Mouse (Mus musculus): ENCODE measurements around the gene Gm42421. TPM values are rescaled to one million over a fixed set of nuclear protein-coding genes. Genes with fewer than 3 reads are reported as not detected.

The Gm42421 gene
- polyA plus RNA-seq, 1 experiment from 2014 or later = 0.39 TPM

Other genes starting within 250 kb of the Gm42421 start
- 5.5 to 7.2 TPM (median 6.0 TPM) in 3 replicates for gene Usp42, start 195.9 kb upstream of the Gm42421 start, polyA plus RNA-seq (2018)
- gene Eif2ak1, start 110.4 kb upstream of the Gm42421 start, polyA plus RNA-seq (2018) = 23.3 to 44.5 TPM (median 29.3 TPM) in 3 replicates
- not detected in 3 replicates for gene Ankrd61, start 30.5 kb upstream of the Gm42421 start, polyA plus RNA-seq (2018)
- gene Aimp2, start 18.3 kb upstream of the Gm42421 start, polyA plus RNA-seq (2018) = 10.0 to 30.0 TPM (median 28.9 TPM) in 3 replicates
- 2.4 to 5.8 TPM (median 3.8 TPM) in 3 replicates for gene Pms2, start 18.2 kb upstream of the Gm42421 start, polyA plus RNA-seq (2018)
- gene Rsph10b, start 4.9 kb downstream of the Gm42421 start, polyA plus RNA-seq (2018) = not detected in 3 replicates
- 66.0 to 72.1 TPM (median 71.7 TPM) in 3 replicates for gene Ccz1, start 86.7 kb downstream of the Gm42421 start, polyA plus RNA-seq (2018)
- not detected in 3 replicates for gene Ocm, start 98.5 kb downstream of the Gm42421 start, polyA plus RNA-seq (2018)
- gene Lmtk2, start 172.3 kb downstream of the Gm42421 start, polyA plus RNA-seq (2018) = 1.4 to 3.9 TPM (median 1.8 TPM) in 3 replicates

Measured in macrophage (primary cell).